Mouse (Mus musculus) adrenal gland, postnatal 25 days (tissue): ENCODE data around the gene Xylt1. TPM values are rescaled to one million over a fixed set of nuclear protein-coding genes. Genes with fewer than 3 reads are reported as not detected.

Experiments
- DNase-seq: peaks from one replicate; pipeline ENCODE4 v3.0.0; 2021; ENCODE audit warnings: mixed read lengths
- long read RNA-seq: library from polyadenylated mRNA; stranded (forward); transcript quantifications from one replicate; pipeline ENCODE4 v2.0.0, GENCODE M21; 2021
- total RNA-seq: library from RNA; stranded (reverse); gene quantifications from 2 replicates; pipeline ENCODE4 v1.2.3, GENCODE M21; 2021

Gene Xylt1
- total RNA-seq = 3.7 and 5.5 TPM in 2 replicates
- long read RNA-seq = 0 reads

DNA sequence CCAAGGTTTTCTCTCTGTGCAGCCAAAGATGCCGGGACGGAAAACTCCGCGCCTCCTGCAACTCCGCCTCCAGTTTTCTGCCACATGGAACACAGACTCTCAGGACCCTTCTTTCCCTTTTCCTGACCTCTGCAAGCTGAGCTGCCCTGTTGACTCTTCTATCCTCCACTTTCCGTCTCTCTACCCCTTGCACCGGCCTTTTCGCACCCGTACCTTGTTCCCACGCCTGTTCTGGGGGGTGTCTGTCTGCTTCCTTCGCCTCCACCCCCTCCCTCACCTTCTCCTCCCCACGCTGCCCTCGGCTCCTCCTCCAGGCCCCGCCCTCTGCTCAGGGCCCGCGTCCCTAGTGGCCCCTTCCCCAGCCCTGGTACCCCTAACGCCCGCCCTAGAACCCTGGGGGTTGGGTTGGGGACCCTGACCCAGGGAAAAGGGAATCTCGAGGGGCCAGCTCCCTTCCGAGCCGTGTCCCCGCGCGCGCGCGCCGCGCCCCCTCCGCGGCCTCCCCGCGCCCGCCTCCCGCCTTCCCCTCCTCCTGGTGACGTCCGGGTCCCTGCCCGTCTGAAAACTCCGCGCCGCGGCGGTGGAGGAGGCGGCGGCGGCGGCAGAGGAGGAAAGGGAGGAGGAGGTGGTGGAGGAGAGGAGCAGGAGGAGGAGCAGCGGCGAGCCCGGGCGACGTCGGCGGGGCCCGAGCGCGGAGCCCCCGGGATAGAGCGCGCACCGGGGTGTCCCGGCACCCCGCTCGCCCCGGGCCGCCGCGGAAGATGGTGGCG lies at the start of gene Xylt1:
TSS of gene Xylt1 (plus strand) at position 562 of the 770 bp plus-strand sequence.
- DNase-seq = peak; percentile 90

DNA sequence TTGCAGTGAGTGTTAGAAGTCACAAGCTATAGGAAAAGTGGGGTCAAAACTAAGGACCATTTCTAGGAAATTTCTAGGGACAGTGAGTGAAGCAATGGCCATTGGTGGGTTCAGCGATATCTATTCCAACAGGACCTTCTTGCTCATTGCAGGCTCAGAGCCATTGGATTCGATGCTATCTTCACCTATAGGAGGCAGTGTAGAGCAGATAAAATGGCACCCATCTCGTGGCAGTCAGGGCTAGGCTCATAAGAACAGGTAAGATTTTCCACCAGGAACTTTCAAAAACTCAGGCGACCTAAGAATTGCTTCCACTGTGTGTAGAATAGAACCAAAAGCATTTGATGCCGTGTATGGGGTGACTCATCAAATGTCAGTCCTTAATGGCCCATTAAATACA lies 46.8 kb upstream of the Xylt1 start:
- DNase-seq = no peak

DNA sequence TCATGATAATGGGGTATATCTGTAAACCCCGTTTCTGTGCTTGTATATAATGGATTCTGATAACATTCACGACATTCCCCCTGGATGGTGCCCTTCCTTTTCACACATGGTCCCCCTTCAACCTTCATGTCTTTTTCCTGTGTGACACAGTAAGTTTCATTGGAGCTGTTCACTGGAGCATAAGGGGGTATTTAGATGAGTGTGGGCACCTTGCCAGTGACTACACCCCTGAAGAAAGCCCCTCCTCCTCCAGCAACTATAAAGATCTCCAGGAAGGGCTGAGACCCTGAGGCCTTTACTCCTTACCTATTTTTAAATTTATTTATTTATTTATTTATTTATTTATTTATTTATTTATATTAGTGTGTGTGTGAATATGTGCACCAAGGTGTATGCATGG lies 24.5 kb upstream of the Xylt1 start:
- DNase-seq = no peak

DNA sequence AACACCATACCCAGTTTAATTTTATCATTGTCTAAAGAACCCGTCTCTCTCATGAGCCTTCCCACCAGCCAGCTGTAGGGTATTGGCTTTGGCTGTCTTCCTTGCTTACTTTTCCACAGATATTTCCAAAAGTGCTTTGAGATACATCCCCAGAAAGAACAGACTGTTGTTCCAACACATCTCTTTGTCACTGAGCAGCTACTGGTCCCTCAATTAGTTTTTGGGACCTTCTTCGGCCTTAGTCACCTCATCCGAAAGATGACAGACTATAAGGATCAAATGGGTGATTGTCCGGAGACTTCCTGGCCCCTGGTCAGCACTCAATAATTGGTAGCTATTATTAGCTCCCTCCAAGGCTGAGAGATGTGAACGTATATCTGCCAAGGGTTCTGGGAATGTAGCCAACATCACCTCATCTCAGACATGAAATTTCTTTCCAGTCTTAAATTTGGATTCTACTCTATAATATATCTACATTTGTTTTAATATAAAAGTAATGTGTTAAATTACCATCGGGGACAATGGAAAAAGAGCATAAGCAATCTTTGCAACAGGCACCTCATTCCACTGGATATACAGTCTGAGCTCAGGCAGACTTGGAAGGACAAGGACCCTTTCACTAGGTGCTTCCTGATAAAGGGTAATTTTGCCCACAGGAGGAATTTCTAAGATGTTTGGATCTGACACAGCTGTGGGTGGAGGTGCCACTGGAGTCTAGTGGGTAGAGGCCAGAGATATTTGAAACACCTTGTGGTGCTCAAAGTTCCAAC lies 23.2 kb upstream of the Xylt1 start:
- DNase-seq = no peak

DNA sequence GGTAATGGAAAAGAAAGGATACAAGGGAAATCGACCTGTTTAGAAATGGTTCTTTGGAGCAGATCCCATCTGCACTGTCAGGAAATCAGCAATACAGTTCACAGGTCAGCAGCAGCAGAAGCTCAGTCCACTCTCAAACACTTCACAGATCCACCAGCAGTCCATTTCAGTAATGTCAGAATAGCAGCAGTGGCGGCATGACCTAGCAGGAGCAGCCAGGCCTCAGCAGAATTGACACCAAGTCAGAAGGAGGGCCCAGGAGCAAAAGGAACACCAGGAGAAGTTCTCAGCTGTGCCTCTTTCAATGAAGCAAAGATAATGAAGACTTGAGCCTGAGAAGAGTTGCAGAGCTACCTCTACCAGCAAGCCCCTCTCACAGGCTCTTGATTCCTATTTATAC lies 19.5 kb upstream of the Xylt1 start:
- no peak for DNase-seq

DNA sequence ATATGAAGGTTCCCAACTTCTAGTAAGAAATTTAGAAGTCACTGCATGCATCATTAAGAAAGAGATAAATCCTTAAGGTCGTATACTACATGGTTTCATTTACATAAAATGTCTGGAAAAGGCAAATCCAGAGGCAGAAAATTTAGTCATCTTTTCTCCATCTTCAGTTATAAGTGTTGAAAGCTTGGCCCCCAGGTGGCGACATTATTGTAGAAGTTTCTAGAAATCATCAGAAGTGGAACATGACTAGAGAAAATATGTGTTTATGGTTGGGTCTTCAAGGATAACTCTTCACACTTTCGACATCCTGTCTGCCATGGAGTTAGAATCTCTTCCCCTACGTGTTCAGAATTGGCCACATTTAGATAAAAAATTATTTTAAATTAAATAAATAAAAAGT lies 18.3 kb upstream of the Xylt1 start:
- DNase-seq = no peak

DNA sequence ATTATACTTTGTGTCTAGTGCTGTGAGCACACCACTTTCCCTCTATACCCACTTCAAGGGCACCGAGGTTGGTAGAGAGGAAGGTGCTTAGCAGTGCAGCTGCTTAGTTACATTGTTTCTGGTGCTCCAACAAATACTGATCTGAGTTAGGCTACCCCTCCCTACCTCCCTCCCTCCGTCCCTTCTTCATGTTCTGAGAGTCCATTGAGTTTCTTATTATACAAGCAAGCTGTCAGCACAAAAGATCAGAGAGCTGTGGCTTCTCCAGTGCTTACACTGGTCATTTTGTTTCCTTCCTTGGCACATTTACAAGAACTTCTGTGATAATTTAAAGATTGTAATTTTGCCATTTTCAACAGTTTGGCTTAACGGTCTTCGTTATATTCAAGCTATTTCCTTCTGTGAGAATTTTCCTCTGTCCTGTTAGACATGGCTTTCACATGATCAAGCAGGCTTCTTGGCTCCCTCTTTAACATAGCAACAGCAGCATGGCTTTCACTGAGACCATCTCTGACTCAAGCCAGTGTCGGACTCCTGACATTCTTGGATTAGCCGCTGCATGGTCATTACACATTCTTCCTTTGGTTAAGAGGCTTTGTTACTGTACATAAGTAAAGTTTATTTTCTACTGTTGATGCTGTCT lies 12.0 kb upstream of the Xylt1 start:
- no peak for DNase-seq

DNA sequence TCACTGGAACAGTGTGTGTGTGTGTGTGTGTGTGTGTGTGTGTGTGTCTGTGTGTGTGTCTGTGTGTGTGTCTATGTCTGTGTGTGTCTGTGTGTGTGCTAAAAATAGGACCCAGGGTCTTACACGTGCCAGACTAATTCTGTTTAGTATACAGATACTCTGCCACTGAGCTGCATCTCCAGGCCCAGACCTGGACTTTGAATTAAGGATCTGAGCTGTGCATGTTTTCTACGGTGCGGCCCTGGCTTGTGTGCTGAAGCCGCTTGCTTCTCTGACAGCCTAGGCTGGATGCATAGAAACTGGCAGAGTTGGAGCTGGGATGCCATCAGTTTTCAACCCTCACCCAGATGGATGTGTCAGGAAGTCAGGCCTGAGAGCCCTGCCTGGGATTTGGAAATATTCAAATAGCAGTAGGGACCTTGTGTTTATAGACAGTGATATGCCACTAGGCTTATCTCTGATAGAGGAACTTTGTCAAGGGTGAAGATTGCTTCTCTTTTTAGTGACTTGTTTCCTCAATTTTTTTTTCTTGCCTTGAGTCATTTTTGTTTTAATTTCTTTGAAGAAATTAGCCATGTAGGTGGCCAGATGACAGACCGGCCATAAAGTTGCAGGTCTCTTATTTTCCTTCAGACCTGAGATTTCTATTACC lies 11.4 kb upstream of the Xylt1 start:
- no peak for DNase-seq

DNA sequence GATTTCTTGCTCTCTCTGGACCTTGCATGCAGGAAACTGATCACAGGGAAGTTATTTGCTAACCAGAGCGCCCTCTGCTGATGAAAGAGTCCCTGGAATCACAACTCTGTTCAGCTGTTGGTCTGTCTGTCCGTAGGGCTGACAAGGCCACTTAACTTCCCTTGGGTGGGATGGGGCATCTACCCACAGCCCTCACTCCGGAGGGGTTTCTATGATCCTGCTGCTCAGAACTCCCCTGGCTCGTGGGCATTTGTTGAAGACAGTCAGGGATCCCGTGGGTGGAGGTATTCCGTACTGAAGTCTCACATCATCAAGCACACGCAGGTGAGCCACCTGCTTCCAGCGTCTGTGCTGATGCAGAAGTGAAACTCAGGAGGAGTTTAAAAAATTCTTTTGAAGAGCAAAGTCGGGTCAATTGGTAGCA lies 4.9 kb upstream of the Xylt1 start:
- peak; percentile 58 for DNase-seq

DNA sequence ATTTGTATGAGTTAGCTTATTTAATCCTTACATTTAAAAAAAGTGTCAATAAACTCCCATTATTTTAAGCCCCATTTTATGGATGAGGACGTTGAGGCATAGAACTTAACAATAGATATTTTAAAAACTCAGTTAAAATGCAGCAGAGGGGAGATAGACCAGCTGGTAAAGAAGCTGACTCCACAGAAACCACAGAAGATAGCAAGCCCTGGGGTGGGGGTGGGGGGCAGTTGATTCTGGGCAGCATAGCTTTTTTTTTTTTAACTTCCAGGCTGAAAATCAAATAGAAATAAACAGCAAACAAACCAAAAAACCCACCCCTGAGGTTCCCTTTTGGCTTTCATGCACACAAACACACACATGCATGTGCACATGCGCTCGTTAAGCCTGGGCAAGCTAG lies 3.6 kb upstream of the Xylt1 start:
- DNase-seq = no peak

DNA sequence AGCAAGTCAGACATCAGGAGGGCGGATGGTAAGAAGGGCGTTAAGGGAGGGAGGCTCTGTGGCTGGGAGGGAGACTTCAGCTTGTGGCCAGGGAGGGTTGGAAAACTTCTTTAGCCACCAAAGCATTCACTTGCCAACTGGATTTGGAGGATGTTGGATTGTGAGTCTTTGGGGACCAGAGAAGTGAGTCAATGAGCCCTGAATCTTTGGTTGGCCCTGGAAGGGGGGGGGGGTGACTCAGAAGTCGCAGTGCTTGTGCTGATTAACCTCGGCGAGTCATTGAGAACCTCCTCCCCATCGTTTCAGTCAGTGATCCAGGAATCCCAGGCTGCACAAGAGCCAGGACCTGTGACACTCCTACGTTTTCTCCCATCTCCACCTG lies 752 bp upstream of the Xylt1 start:
- DNase-seq = peak; percentile 22

DNA sequence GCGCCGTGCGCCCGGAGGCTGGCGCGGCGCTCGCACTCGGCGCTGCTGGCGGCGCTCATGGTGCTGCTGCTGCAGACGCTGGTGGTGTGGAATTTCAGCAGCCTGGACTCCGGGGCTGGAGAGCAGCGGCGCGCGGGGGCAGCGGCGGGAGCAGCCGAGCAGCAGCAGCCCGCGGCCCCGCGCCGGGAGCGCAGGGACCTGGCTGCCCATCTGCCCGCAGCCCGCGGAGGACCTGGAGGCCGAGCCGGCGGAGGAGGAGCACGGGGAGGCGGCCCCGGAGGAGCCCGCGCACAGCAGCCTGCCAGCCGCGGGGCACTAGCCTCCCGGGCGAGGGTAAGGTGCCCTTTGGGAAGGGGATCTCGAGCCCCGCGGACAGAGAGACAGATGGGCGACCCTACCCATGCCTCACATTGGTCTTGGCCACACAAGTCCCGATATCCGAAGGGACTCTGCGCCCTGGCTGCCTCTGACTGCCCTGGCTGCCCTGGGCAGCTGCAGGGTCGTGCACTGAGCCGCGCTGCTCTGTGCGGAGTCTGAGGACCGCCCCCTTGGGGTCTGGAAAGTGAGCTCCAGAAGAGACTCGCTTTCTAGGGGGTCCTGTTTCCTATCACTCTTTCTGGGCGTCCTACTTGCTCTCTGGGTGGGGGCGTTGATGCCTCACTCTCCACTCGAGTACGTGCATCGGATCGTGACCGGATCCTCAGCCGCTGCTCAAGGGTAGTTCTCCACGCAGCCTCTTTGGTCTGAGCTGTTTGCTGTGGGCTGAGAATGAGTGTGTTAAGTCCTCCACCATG lies 606 bp downstream of the Xylt1 start:
- DNase-seq = peak; percentile 62

DNA sequence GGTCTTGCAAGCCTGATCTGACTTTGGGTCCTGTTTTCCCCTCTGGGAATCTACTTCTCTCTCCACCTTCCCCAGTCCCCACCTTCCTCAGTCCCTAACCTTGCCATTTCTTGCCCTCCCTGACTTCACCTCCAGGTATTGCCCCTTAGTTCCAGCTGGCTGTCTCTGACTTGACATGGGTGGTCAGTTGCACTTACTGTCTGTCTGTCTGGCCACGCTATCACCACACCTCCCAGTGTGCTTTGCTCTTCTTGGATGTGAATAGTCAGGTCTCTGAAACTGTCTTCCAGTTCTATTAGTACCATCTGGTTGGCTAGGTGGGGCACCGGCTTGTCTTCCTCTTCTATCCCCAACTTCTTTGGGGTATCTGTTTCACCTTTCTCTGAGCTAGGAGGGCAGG lies 1.2 kb downstream of the Xylt1 start:
- no peak for DNase-seq

DNA sequence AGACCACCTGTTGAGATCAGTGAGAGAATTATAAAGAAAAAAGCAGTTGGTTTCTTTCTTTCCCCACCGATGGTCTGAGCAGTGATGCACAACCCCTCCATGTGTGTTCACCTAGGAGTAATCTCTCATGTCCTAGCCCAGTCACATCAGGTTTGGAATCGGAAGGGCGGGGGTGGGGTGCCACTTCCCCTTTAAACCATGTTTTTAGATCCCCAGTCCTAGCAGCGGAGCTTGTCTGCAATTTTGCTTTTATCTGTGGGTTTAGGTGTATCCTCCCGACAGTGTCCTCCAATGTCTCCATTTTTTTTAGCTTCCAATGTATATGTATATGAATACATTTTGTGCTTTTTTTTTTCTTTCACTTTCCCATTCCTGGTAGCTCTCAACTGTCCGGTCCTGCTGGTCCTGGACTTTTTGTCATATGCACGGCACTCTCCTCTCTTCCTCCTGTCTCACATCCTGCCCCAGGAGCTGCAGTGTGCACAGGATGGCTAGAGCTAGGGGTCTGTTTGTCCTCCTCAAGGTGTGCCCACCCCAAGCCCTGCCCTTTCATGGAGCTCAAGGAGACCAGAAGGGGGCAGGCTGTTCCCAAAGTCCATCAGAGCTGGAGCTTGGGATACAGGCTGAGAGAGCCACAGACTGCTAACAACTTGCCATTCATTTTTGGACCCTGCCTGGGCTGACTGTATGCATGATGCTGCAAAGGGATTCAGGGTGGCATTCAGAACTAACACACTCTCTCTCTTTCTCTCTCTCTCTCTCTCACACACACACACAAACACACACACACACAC lies 2.6 kb downstream of the Xylt1 start:
- peak; percentile 27 for DNase-seq

DNA sequence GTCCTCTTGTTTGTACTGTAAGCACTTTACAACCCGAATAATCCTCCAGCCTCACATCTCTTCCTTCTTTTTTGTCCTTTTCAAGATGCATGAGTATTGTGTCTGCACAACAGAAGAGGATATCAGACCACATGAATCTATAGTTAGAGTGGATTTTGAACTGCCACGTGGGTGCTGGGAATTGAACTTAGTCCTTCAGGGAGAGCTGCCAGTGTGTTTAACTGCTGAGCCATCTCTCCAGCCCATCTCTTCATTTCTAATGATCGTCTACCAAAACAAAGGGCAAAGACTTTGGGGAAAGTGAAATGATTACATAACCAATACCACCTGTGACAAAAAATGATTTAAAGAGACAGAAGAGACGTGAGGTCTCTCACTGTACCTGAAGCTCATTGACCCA lies 5.6 kb downstream of the Xylt1 start:
- DNase-seq = no peak

DNA sequence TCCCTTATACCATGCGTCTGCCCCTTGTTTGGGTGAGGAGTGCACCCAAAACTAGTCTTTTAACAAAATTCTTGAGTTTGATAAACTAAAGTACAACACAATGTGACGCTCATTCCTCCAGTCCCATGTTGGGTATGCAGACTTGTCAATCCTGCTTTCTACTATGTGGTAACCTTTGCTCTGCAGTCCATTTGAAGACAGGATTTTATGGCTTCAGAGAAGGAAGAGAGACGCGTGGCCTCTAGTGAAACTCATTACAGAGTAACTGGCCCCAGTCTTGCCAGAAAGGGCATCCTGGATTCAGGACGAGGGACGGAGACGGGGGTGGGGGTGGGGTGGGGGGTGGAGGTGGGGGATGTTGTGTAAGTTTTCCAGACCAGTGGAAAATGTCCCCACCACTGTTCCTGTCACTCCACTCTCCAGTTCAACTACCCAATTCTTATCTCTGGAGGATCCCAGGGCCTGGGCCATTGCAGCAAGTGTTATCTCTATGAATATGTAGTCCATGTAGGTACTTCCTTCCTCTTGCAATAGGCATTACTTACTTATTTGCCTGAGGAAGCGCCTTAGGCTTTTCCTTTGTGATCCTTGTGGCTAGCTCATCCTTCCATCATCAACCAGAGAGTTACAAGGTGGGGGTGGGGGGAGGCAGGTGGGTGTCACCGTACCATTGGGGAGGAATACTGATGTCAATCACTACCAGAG lies 7.7 kb downstream of the Xylt1 start:
- DNase-seq = no peak

DNA sequence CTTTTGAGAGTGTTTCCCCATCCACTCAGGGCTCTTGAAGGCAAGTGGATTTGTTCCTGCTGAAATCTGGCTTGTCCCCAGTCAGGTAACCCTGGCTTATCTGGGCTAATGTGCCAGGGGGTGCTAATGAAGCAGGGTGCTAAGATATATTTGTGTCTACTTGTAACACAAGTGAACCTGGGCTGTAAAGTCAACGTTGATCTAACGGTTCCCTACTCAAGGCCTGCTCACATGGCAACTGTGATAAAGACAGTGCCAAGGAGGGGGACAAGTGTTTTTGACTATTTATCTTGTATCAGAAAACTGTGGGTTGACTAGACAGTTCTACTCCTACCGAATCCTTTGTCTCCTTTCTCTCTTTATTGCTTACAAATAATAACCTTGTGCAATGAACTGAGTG lies 8.3 kb downstream of the Xylt1 start:
- no peak for DNase-seq

DNA sequence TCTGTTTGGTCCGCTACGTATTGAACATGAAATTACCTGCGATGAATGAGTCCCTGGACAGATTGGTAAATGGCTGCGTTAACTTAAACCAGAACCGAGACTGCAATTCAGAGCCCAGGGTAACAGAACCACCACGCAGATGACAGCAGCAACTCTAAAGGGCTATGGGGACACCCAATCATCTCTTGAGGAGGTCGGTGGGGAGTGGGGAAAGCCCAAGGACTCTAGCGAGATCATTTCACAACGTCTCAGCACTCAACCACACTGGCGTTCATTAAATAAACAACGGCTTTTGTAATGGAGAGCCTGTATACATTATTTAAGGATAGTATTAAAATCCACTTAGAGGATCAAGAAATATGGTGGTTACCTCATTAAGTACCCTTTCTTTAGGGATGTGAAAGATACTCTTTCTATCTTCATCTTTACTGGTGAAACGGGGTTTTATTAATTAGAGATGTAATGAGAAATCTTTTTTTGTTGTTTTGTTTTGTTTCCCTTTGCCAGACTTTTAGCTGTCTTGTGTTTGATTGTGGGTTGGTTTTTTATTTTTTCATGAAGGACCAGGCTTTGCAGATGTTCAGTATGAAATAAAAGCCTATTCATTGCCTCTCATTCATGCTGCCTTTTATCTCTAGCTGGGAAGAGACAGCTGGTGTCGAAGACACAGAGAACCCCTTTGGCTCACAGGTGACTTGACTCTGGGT lies 12.2 kb downstream of the Xylt1 start:
- DNase-seq = no peak

DNA sequence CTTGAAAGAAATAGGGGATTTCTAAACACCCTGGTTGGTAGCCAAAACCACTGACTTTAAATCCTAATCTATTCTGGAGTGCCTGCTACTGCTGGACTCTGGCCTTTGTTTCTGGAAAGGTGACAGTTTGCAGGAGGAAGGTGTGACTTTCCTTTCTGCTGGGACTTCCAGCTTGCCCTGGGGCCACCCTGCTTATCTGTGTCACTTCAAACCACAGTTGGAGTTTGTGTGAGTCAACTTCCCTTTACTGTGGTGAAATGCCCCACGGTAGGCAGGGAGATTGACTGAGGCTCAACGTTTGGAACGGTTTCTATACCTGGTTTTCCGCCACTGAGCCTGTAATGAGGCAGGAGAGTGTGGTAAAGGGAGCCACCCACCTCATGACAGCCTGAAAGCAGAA lies 13.2 kb downstream of the Xylt1 start:
- no peak for DNase-seq

DNA sequence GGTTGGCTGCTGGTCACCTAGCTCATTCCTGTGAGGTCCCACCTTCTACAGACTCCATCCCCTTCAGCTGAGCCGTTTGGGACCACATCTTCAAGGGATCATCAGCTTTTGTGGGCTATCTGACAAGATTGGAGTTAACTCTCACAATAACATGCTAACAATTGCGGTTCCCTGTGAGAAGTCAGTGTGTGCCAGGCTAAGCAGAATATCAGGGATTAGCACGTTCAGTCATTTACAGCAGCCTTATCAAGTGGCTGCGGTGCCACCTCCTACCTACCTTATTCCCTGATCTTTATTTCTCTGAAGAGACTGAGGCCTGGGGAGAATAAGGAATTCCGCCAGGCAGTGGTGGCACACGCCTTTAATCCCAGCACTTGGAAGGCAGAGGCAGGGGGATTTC lies 13.6 kb downstream of the Xylt1 start:
- DNase-seq = no peak
